Mouse (Mus musculus) lung, postnatal 0 days (tissue): Measurements from ENCODE around the gene Tmem183a. TPM values are rescaled to one million over a fixed set of nuclear protein-coding genes. Genes with fewer than 3 reads are reported as not detected.

Experiments
- ATAC-seq: fragments of 200-750 bp; cut with Nextera tagmentation; 2 replicates; pipeline ENCODE4 v1.8.0; 2017; ENCODE audit warnings: moderate library complexity
- DNase-seq: peaks from one replicate; pipeline ENCODE4 v3.0.0-alpha.2; 2016; ENCODE audit warnings: low spot score
- H3K27ac ChIP-seq: fragments of 300-500 bp; sonication (generic); 2 replicates; pipeline ENCODE4 v1.5.1; 2014; ENCODE audit warnings: antibody characterized with exemption, mild to moderate bottlenecking, low read length, mixed read lengths
- H3K27me3 ChIP-seq: fragments of 300-500 bp; sonication (generic); replicated peaks from 2 replicates; pipeline ENCODE4 v1.6.1; 2014; ENCODE audit warnings: low read length, mixed read lengths; ENCODE audit not compliant: insufficient read depth
- H3K36me3 ChIP-seq: fragments of 300-500 bp; sonication (generic); 2 replicates; pipeline ENCODE4 v1.6.1; 2014; ENCODE audit warnings: low read length, mixed read lengths; ENCODE audit not compliant: insufficient read depth
- H3K4me1 ChIP-seq: fragments of 300-500 bp; sonication (generic); 2 replicates; pipeline ENCODE4 v1.6.1; 2014; ENCODE audit warnings: antibody characterized with exemption, low read depth, low read length, mixed read lengths; ENCODE audit not compliant: insufficient read depth
- H3K4me2 ChIP-seq: fragments of 300-500 bp; sonication (generic); replicated peaks from 2 replicates; pipeline ENCODE4 v1.6.1; 2014; ENCODE audit warnings: low read depth, mild to moderate bottlenecking, low read length, moderate library complexity, mixed read lengths
- H3K4me3 ChIP-seq: fragments of 300-500 bp; sonication (generic); 2 replicates; pipeline ENCODE4 v1.5.1; 2014; ENCODE audit warnings: low read depth, low read length
- H3K9ac ChIP-seq: fragments of 300-500 bp; sonication (generic); replicated peaks from 2 replicates; pipeline ENCODE4 v1.6.1; 2014; ENCODE audit warnings: low read depth, mild to moderate bottlenecking
- H3K9me3 ChIP-seq: fragments of 300-500 bp; sonication (generic); 2 replicates; pipeline ENCODE4 v1.6.1; 2016; ENCODE audit warnings: low read length, mixed read lengths
- CTCF ChIP-seq: IDR thresholded peaks from 2 replicates; pipeline ENCODE4 v1.5.1; 2016; ENCODE audit warnings: antibody characterized with exemption, mild to moderate bottlenecking
- EP300 ChIP-seq: IDR thresholded peaks from 2 replicates; pipeline ENCODE4 v1.6.1; 2016; ENCODE audit warnings: antibody characterized with exemption, mild to moderate bottlenecking, control low read depth
- WGBS: fragments of 180-500 bp; shearing (Covaris S2); extraction: QIAGEN DNeasy Blood & Tissue Kit; methylation state at CpG from one replicate; pipeline ENCODE4 v1.1.7; 2014; 5-methylcytosine and 5-hydroxymethylcytosine counted together
- polyA plus RNA-seq: library from polyadenylated mRNA; unstranded; fragments of >200 nt; fragmentation: Nextera tagmentation; extraction: Ambion mirVana; gene quantifications from 2 replicates; pipeline ENCODE4 v1.2.1, GENCODE M21; 2015

The Tmem183a gene
- polyA plus RNA-seq, 1 experiment from 2014 or later: 44.8 TPM

DNA sequence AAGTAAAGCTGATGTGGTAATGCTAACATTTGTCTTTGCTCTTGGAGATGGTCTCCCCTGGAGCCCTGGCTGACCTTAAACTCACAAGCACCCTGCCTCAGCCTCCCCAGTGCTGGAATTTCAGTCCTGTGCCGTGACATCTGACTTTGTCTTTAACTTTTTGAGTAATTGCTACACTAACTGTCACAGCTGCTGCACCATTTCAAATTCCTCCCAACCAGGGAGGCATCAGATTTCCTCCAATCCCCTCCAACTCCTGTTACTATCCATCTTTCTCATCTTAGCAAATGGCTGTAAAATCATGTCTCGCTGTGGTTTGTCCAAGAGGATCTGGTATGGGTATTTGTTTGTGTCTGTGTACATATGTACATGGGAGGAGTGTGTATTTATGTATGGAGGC, 12.3 kb upstream of the Tmem183a start:
- H3K4me3 ChIP-seq: no peak overlapping the region
- no peaks in the 10 kb centered on the region for H3K36me3 ChIP-seq
- H3K4me1 ChIP-seq: no peaks in the 10 kb centered on the region
- DNase-seq (no peak), ATAC-seq (no peak)
- H3K9ac ChIP-seq: no peak overlapping the region
- H3K27ac ChIP-seq: no peak overlapping the region
- TF ChIP-seq CTCF (no peak), EP300 (no peak)
- WGBS: 69% methylated on average over 2 of the region's 2 CpGs
- no peaks in the 10 kb centered on the region for H3K27me3 ChIP-seq
- no peak overlapping the region for H3K4me2 ChIP-seq
- no peaks in the 10 kb centered on the region for H3K9me3 ChIP-seq

DNA sequence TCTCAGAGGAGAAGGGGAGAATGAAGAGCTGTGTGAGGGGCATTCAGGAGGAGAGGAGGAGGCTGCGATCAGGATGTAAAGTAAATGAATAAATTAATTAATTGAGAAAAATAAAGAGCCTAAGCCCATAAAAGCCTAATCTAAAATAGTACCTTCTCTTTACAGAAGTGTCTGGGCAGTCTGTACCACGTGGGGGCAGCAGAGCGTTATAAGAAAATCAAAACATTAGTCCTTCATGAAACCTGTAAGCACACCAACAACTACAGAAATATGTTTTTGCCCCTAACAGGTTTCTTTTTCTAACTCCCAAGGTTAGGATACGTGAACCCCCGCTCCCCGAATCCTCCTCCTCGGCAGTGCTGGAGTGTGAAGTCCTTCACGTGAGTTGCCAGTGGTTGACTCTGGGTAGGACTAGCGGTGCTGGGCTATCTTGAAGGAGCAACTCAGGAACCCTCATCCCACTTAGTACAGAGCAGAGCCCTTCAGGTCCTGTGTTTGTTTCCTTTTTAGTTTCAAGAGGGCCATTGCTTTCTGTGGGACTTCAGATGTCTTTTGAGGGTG, 7.1 kb upstream of the Tmem183a start:
- no peak overlapping the region for H3K4me3 ChIP-seq
- 37% methylated on average over 9 of the region's 9 CpGs for WGBS
- no peaks in the 10 kb centered on the region for H3K36me3 ChIP-seq
- DNase-seq (peak; percentile 82), ATAC-seq (no peak)
- H3K9me3 ChIP-seq: no peaks in the 10 kb centered on the region
- H3K27me3 ChIP-seq: no peaks in the 10 kb centered on the region
- H3K4me2 ChIP-seq: no peak overlapping the region
- H3K4me1 ChIP-seq: no peaks in the 10 kb centered on the region
- no peak overlapping the region for H3K27ac ChIP-seq
- H3K9ac ChIP-seq: no peak overlapping the region
- TF ChIP-seq CTCF (peak; percentile 75), EP300 (no peak)

DNA sequence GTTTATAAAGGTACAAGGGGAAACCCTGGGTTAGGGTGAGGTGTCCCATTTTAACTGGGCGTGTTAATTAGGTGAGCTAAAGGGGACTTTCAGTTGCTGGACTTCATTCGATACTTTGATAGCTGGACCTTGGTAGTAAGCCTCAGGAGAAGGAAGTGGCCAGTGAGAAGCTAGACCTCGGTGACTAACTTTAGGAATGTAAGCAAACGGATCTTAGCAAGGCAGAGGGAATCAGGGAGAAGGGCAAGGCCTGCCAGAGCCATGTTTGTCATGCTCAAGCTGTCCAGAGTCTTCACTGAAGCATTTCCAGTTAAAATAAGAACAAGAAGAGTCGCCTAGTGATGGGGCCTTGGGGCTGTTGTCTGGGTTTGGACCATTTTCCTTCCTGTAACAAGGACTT, 3.7 kb upstream of the Tmem183a start:
- Histone ChIP-seq H3K9me3 (no peaks in the 10 kb centered on the region), H3K27ac (no peak overlapping the region), H3K4me2 (no peak overlapping the region), H3K27me3 (no peaks in the 10 kb centered on the region), H3K9ac (no peak overlapping the region), H3K36me3 (no peaks in the 10 kb centered on the region), H3K4me1 (peaks cover 5% of the 10 kb centered on the region; the same call in 1 of the 2 replicates), H3K4me3 (no peak overlapping the region)
- no peak for DNase-seq
- WGBS: 55% methylated on average over 5 of the region's 5 CpGs
- TF ChIP-seq EP300: no peak
- no peak for TF ChIP-seq CTCF
- no peak for ATAC-seq

DNA sequence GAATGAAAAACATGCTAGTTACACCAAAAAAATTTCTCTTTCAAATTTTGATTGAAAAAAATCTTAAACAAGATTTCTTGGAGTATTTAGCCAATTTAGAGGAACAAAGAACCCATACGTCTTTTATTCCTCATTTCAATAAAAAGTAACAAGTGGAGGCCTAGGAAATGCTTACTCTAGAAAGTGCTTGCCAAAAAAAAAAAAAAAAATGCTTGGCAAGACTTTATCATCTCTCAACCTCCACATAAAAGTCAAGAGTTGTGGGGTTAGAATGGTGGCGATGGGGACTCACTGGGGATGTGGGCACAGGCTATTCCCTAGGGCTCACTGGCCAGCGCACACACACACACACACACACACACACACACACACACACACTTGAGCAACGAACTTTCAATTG, 1.4 kb upstream of the Tmem183a start:
- no peaks in the 10 kb centered on the region for H3K9me3 ChIP-seq
- H3K4me1 ChIP-seq: peaks cover 5% of the 10 kb centered on the region; the same call in 1 of the 2 replicates
- no peak overlapping the region for H3K9ac ChIP-seq
- no peaks in the 10 kb centered on the region for H3K27me3 ChIP-seq
- TF ChIP-seq CTCF: no peak
- no peak for TF ChIP-seq EP300
- 75% methylated on average over 4 of the region's 4 CpGs for WGBS
- no peak overlapping the region for H3K27ac ChIP-seq
- no peak overlapping the region for H3K4me2 ChIP-seq
- DNase-seq (no peak), ATAC-seq (no peak)
- H3K4me3 ChIP-seq: no peak overlapping the region
- peaks cover 10% of the 10 kb centered on the region; the same call in 1 of the 2 replicates for H3K36me3 ChIP-seq

DNA sequence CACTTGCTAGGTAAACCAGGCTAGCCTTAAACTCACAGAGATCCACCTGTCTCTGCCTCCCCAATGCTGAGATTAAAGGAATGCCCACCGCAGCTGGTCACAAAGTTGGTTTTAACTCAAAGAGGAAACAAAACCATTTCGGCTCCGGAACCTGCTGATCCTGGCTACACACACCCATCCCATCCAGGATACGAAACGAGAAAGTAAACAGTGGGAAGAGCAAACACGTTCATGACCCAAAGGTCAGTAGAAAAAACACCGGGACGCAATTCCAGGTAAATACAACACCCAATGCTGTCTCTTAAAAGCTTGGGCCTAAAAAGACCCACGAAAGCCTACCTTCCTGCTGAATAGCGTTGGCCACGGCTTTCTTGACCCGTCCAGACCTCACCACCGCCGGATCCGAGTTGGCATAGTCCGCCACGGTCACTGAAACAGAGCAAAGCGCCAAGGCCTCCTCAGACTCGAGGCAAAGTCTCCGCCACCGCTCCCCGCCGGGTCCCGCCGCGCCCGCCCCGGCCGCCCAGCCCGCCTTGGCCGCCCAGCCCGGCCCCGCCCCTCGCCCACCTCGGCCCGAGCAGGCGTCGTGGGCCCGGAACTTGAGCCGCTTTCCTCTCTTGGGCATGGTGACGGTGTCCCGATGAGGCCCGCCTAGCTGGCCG, 453 bp downstream of the Tmem183a start:
- Histone ChIP-seq H3K27ac (peak overlapping the region; percentile 88), H3K36me3 (peaks cover 17% of the 10 kb centered on the region), H3K4me2 (peak overlapping the region; percentile 64), H3K4me1 (peaks cover 5% of the 10 kb centered on the region; the same call in 1 of the 2 replicates), H3K9ac (peak overlapping the region; percentile 88), H3K9me3 (no peaks in the 10 kb centered on the region), H3K27me3 (no peaks in the 10 kb centered on the region), H3K4me3 (peak overlapping the region; percentile 85)
- DNase-seq: peak; percentile 58
- WGBS: under 1% methylated on average over 32 of the region's 44 CpGs
- peak; percentile 86 for ATAC-seq
- no peak for TF ChIP-seq CTCF
- TF ChIP-seq EP300: no peak

DNA sequence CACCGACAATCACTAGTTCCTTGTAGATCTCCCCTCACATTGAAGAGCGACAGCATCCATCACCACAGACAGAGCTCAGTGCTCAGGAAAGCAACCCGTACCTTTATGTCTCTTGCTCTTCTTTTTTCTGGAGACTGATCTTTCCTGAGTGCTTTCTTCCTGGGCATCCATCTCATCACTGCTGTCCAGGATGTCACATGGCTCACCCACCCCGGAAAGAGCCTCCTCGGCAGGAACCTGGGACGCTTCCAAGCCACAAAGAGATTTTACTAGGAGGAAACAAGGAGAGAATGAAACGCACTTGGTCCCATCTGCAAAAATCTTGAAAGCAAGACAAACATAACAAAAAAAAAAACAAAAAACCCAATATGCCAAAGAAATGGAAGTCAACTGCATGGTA, 1.1 kb downstream of the Tmem183a start:
- H3K9ac ChIP-seq: no peak overlapping the region
- peaks cover 22% of the 10 kb centered on the region for H3K36me3 ChIP-seq
- no peak overlapping the region; the same call in 1 of the 2 replicates for H3K4me3 ChIP-seq
- no peak for TF ChIP-seq EP300
- TF ChIP-seq CTCF: no peak
- H3K27me3 ChIP-seq: no peaks in the 10 kb centered on the region
- H3K9me3 ChIP-seq: no peaks in the 10 kb centered on the region
- WGBS: 49% methylated on average over 7 of the region's 7 CpGs
- no peak for ATAC-seq
- DNase-seq: no peak
- H3K4me1 ChIP-seq: peaks cover 5% of the 10 kb centered on the region; the same call in 1 of the 2 replicates
- peak overlapping the region; percentile 64; the same call in 1 of the 2 replicates for H3K4me2 ChIP-seq
- no peak overlapping the region; the same call in 1 of the 2 replicates for H3K27ac ChIP-seq
